Mouse (Mus musculus): ENCODE measurements around the gene Ccdc155. TPM values are rescaled to one million over a fixed set of nuclear protein-coding genes. Genes with fewer than 3 reads are reported as not detected.

The Ccdc155 gene
- polyA plus RNA-seq, 1 experiment from 2014 or later, result 0.97 TPM

- Histone ChIP-seq H3K4me2 (replicated peaks) (no peak overlapping the region), H3K4me1 (replicated peaks) (peaks cover 15% of the 10 kb centered on the region), H3K4me3 (replicated peaks) (no peak overlapping the region), H3K27ac (no peak overlapping the region), H3K9me3 (no peaks in the 10 kb centered on the region), H3K36me3 (no peaks in the 10 kb centered on the region), H3K27me3 (peaks cover 32% of the 10 kb centered on the region), H3K9ac (replicated peaks) (no peak overlapping the region)
- ATAC-seq, result no peak
- WGBS, result 7% methylated on average over 12 of the region's 12 CpGs
Measured at GRCm38 (mm10) chr7:45134544-45135026, 70.1 kb downstream of the Ccdc155 start.

Small RNAs within 50 kb of the gene (microRNA-seq; reads per million reads assigned to microRNA genes)
- gene Mir7055, result not detected

Other genes starting within 250 kb of the Ccdc155 start
- 47.0 and 56.0 TPM in 2 replicates for gene Cpt1c, start 230.0 kb downstream of the Ccdc155 start, polyA plus RNA-seq (2015; fragmentation: Nextera tagmentation; extraction: Ambion mirVana)
- 784 and 789 TPM in 2 replicates for gene Prmt1, start 218.3 kb downstream of the Ccdc155 start, polyA plus RNA-seq (2015; fragmentation: Nextera tagmentation; extraction: Ambion mirVana)
- 63.0 and 70.7 TPM in 2 replicates for gene Irf3, start 207.2 kb downstream of the Ccdc155 start, polyA plus RNA-seq (2015; fragmentation: Nextera tagmentation; extraction: Ambion mirVana)
- gene Bcl2l12, start 206.2 kb downstream of the Ccdc155 start, polyA plus RNA-seq (2015; fragmentation: Nextera tagmentation; extraction: Ambion mirVana), result 21.3 and 21.6 TPM in 2 replicates
- gene Scaf1, start 188.5 kb downstream of the Ccdc155 start, polyA plus RNA-seq (2015; fragmentation: Nextera tagmentation; extraction: Ambion mirVana), result 38.1 and 47.7 TPM in 2 replicates
- 8.4 and 9.6 TPM in 2 replicates for gene Rras, start 186.9 kb downstream of the Ccdc155 start, polyA plus RNA-seq (2015; fragmentation: Nextera tagmentation; extraction: Ambion mirVana)
- gene Prr12, start 152.0 kb downstream of the Ccdc155 start, polyA plus RNA-seq (2015; fragmentation: Nextera tagmentation; extraction: Ambion mirVana), result 14.0 and 17.0 TPM in 2 replicates
- gene Nosip, start 142.5 kb downstream of the Ccdc155 start, polyA plus RNA-seq (2015; fragmentation: Nextera tagmentation; extraction: Ambion mirVana), result 56.5 and 61.8 TPM in 2 replicates
- gene Prrg2, start 142.2 kb downstream of the Ccdc155 start, polyA plus RNA-seq (2015; fragmentation: Nextera tagmentation; extraction: Ambion mirVana), result 13.2 and 14.5 TPM in 2 replicates
- 57.7 and 69.8 TPM in 2 replicates for gene Rcn3, start 112.7 kb downstream of the Ccdc155 start, polyA plus RNA-seq (2015; fragmentation: Nextera tagmentation; extraction: Ambion mirVana)
- 17.6 and 18.4 TPM in 2 replicates for gene Fcgrt, start 101.0 kb downstream of the Ccdc155 start, polyA plus RNA-seq (2015; fragmentation: Nextera tagmentation; extraction: Ambion mirVana)
- gene Rps11, start 80.5 kb downstream of the Ccdc155 start, polyA plus RNA-seq (2015; fragmentation: Nextera tagmentation; extraction: Ambion mirVana), result 1,074 TPM in 2 replicates
- 838 and 877 TPM in 2 replicates for gene Rpl13a, start 76.1 kb downstream of the Ccdc155 start, polyA plus RNA-seq (2015; fragmentation: Nextera tagmentation; extraction: Ambion mirVana)
- gene Gm45713, start 68.7 kb downstream of the Ccdc155 start, polyA plus RNA-seq (2015; fragmentation: Nextera tagmentation; extraction: Ambion mirVana), result 0.24 TPM in 1 of 2 replicates, not detected in the other
- gene Flt3l, start 68.5 kb downstream of the Ccdc155 start, polyA plus RNA-seq (2015; fragmentation: Nextera tagmentation; extraction: Ambion mirVana), result 0.82 and 1.3 TPM in 2 replicates
- 93.0 and 96.0 TPM in 2 replicates for gene Pih1d1, start 50.6 kb downstream of the Ccdc155 start, polyA plus RNA-seq (2015; fragmentation: Nextera tagmentation; extraction: Ambion mirVana)
- 24.7 and 27.2 TPM in 2 replicates for gene Aldh16a1, start 50.3 kb downstream of the Ccdc155 start, polyA plus RNA-seq (2015; fragmentation: Nextera tagmentation; extraction: Ambion mirVana)
- 0.34 and 1.8 TPM in 2 replicates for gene Slc17a7, start 40.9 kb downstream of the Ccdc155 start, polyA plus RNA-seq (2015; fragmentation: Nextera tagmentation; extraction: Ambion mirVana)
- gene Gfy, start 25.3 kb downstream of the Ccdc155 start, polyA plus RNA-seq (2015; fragmentation: Nextera tagmentation; extraction: Ambion mirVana), result not detected in 2 replicates
- 1.8 and 2.1 TPM in 2 replicates for gene Pth2, start 23.9 kb downstream of the Ccdc155 start, polyA plus RNA-seq (2015; fragmentation: Nextera tagmentation; extraction: Ambion mirVana)
- gene Dkkl1, start 7.3 kb upstream of the Ccdc155 start, polyA plus RNA-seq (2015; fragmentation: Nextera tagmentation; extraction: Ambion mirVana), result 1.5 and 1.6 TPM in 2 replicates
- gene Tead2, start 10.9 kb upstream of the Ccdc155 start, polyA plus RNA-seq (2015; fragmentation: Nextera tagmentation; extraction: Ambion mirVana), result 112 and 124 TPM in 2 replicates
- gene Cd37, start 34.2 kb upstream of the Ccdc155 start, polyA plus RNA-seq (2015; fragmentation: Nextera tagmentation; extraction: Ambion mirVana), result 0.84 and 1.5 TPM in 2 replicates
- gene Slc6a16, start 36.2 kb upstream of the Ccdc155 start, polyA plus RNA-seq (2015; fragmentation: Nextera tagmentation; extraction: Ambion mirVana), result 0.24 and 0.28 TPM in 2 replicates
- gene Slc6a21, start 72.6 kb upstream of the Ccdc155 start, polyA plus RNA-seq (2015; fragmentation: Nextera tagmentation; extraction: Ambion mirVana), result not detected in 2 replicates
- 7.3 and 10.8 TPM in 2 replicates for gene Trpm4, start 128.9 kb upstream of the Ccdc155 start, polyA plus RNA-seq (2015; fragmentation: Nextera tagmentation; extraction: Ambion mirVana)
- 0.10 and 0.26 TPM in 2 replicates for gene Hrc, start 130.4 kb upstream of the Ccdc155 start, polyA plus RNA-seq (2015; fragmentation: Nextera tagmentation; extraction: Ambion mirVana)
- gene Ppfia3, start 162.1 kb upstream of the Ccdc155 start, polyA plus RNA-seq (2015; fragmentation: Nextera tagmentation; extraction: Ambion mirVana), result 17.2 and 19.8 TPM in 2 replicates
- gene Lin7b, start 165.7 kb upstream of the Ccdc155 start, polyA plus RNA-seq (2015; fragmentation: Nextera tagmentation; extraction: Ambion mirVana), result 7.1 and 7.9 TPM in 2 replicates
- 223 and 238 TPM in 2 replicates for gene Snrnp70, start 190.8 kb upstream of the Ccdc155 start, polyA plus RNA-seq (2015; fragmentation: Nextera tagmentation; extraction: Ambion mirVana)
- gene Kcna7, start 200.8 kb upstream of the Ccdc155 start, polyA plus RNA-seq (2015; fragmentation: Nextera tagmentation; extraction: Ambion mirVana), result not detected in 2 replicates
- not detected in 2 replicates for gene Ntf5, start 208.8 kb upstream of the Ccdc155 start, polyA plus RNA-seq (2015; fragmentation: Nextera tagmentation; extraction: Ambion mirVana)
- gene Lhb, start 215.9 kb upstream of the Ccdc155 start, polyA plus RNA-seq (2015; fragmentation: Nextera tagmentation; extraction: Ambion mirVana), result 0.50 TPM in 1 of 2 replicates, not detected in the other
- gene Gys1, start 230.0 kb upstream of the Ccdc155 start, polyA plus RNA-seq (2015; fragmentation: Nextera tagmentation; extraction: Ambion mirVana), result 20.6 and 23.4 TPM in 2 replicates
- 121 and 123 TPM in 2 replicates for gene Ruvbl2, start 233.2 kb upstream of the Ccdc155 start, polyA plus RNA-seq (2015; fragmentation: Nextera tagmentation; extraction: Ambion mirVana)

Measured in midbrain, embryonic 13.5 days (tissue).